Mouse (Mus musculus) forebrain, embryonic 13.5 days (tissue): ENCODE data around the gene Ift46. TPM values are rescaled to one million over a fixed set of nuclear protein-coding genes. Genes with fewer than 3 reads are reported as not detected.

ENCODE experiments used
- ATAC-seq: fragments of 200-750 bp; cut with Nextera tagmentation; 2 replicates; pipeline ENCODE4 v1.8.0; 2017
- H3K27ac ChIP-seq: fragments of 300-500 bp; sonication (generic); 2 replicates; pipeline ENCODE4 v1.5.1; 2015; ENCODE audit warnings: inconsistent platforms, mild to moderate bottlenecking, moderate library complexity
- H3K27me3 ChIP-seq: fragments of 300-500 bp; sonication (generic); 2 replicates; pipeline ENCODE4 v1.6.1; 2015; ENCODE audit warnings: mild to moderate bottlenecking, inconsistent platforms
- H3K36me3 ChIP-seq: fragments of 300-500 bp; sonication (generic); 2 replicates; pipeline ENCODE4 v1.6.1; 2015; ENCODE audit warnings: mild to moderate bottlenecking, inconsistent platforms; ENCODE audit not compliant: poor library complexity, severe bottlenecking
- H3K4me1 ChIP-seq: fragments of 300-500 bp; sonication (generic); 2 replicates; pipeline ENCODE4 v1.6.1; 2015; ENCODE audit warnings: inconsistent platforms
- H3K4me2 ChIP-seq: fragments of 300-500 bp; sonication (generic); 2 replicates; pipeline ENCODE4 v1.6.1; 2015; ENCODE audit warnings: inconsistent platforms, mild to moderate bottlenecking, moderate library complexity
- H3K4me3 ChIP-seq: fragments of 300-500 bp; sonication (generic); 2 replicates; pipeline ENCODE4 v1.5.1; 2015; ENCODE audit warnings: mild to moderate bottlenecking, inconsistent platforms
- H3K9ac ChIP-seq: fragments of 300-500 bp; sonication (generic); 2 replicates; pipeline ENCODE4 v1.6.1; 2015; ENCODE audit warnings: mild to moderate bottlenecking, inconsistent platforms
- H3K9me3 ChIP-seq: fragments of 300-500 bp; sonication (generic); replicated peaks from 2 replicates; pipeline ENCODE4 v1.6.1; 2016; ENCODE audit warnings: inconsistent platforms
- WGBS: fragments of 180-500 bp; shearing (Covaris S2); methylation state at CpG from one replicate; pipeline ENCODE4 v1.1.7; 2015; 5-methylcytosine and 5-hydroxymethylcytosine counted together
- polyA plus RNA-seq: library from polyadenylated mRNA; unstranded; fragments of >200 nt; fragmentation: Nextera tagmentation; extraction: Ambion mirVana; gene quantifications from 2 replicates; pipeline ENCODE4 v1.2.1, GENCODE M21; 2015

Ift46 gene
- polyA plus RNA-seq, 1 experiment from 2014 or later, result 164 TPM

- peaks cover 99% of the 10 kb centered on the region for H3K36me3 ChIP-seq
- 90% methylated on average over 7 of the region's 7 CpGs for WGBS
Observed at GRCm38 (mm10) chr9:44826660-44827059, 59.0 kb downstream of the Ift46 start.

GRCm38 (mm10) chr9:44828944-44829343 is 61.2 kb downstream of the Ift46 start:
- no peak overlapping the region for H3K27ac ChIP-seq
- no peak overlapping the region for H3K4me2 ChIP-seq
- peaks cover 99% of the 10 kb centered on the region for H3K36me3 ChIP-seq
- H3K4me1 ChIP-seq, result no peaks in the 10 kb centered on the region
- H3K4me3 ChIP-seq, result no peak overlapping the region
- WGBS, result 97% methylated on average over 11 of the region's 11 CpGs
- no peaks in the 10 kb centered on the region for H3K27me3 ChIP-seq
- ATAC-seq, result no peak
- H3K9ac ChIP-seq, result no peak overlapping the region
- no peaks in the 10 kb centered on the region for H3K9me3 ChIP-seq

More at GRCm38 (mm10) chr9:44826660-44827059, 59.0 kb downstream of the Ift46 start:
- ATAC-seq, result no peak
- Histone ChIP-seq H3K27ac (no peak overlapping the region), H3K9me3 (no peaks in the 10 kb centered on the region), H3K9ac (no peak overlapping the region), H3K27me3 (no peaks in the 10 kb centered on the region), H3K4me3 (no peak overlapping the region), H3K4me1 (no peaks in the 10 kb centered on the region), H3K4me2 (no peak overlapping the region)

GRCm38 (mm10) chr9:44830506-44830905 is 62.8 kb downstream of the Ift46 start:
- no peak for ATAC-seq
- H3K4me1 ChIP-seq, result no peaks in the 10 kb centered on the region
- 77% methylated on average over 2 of the region's 2 CpGs for whole genome bisulfite sequencing
- peaks cover 99% of the 10 kb centered on the region for H3K36me3 ChIP-seq
- no peak overlapping the region for H3K9ac ChIP-seq
- H3K27me3 ChIP-seq, result no peaks in the 10 kb centered on the region
- H3K4me3 ChIP-seq, result no peak overlapping the region
- H3K9me3 ChIP-seq, result no peaks in the 10 kb centered on the region
- H3K4me2 ChIP-seq, result no peak overlapping the region
- no peak overlapping the region for H3K27ac ChIP-seq

- no peaks in the 10 kb centered on the region for H3K27me3 ChIP-seq
- no peak overlapping the region for H3K4me2 ChIP-seq
- H3K27ac ChIP-seq, result no peak overlapping the region
- WGBS, result 82% methylated on average over 4 of the region's 4 CpGs
- peaks cover 96% of the 10 kb centered on the region for H3K36me3 ChIP-seq
- H3K9ac ChIP-seq, result no peak overlapping the region
- H3K4me3 ChIP-seq, result no peak overlapping the region
- H3K4me1 ChIP-seq, result no peaks in the 10 kb centered on the region
- ATAC-seq, result no peak
- H3K9me3 ChIP-seq, result no peaks in the 10 kb centered on the region
Observed at GRCm38 (mm10) chr9:44832356-44832755, 64.6 kb downstream of the Ift46 start.

GRCm38 (mm10) chr9:44836439-44836838 is 68.7 kb downstream of the Ift46 start:
- H3K4me2 ChIP-seq, result no peak overlapping the region
- H3K4me3 ChIP-seq, result no peak overlapping the region
- WGBS, result 50% methylated on average over 7 of the region's 7 CpGs
- H3K9me3 ChIP-seq, result no peaks in the 10 kb centered on the region
- no peak overlapping the region for H3K27ac ChIP-seq
- H3K36me3 ChIP-seq, result peaks cover 93% of the 10 kb centered on the region
- no peak for ATAC-seq
- H3K27me3 ChIP-seq, result no peaks in the 10 kb centered on the region
- H3K9ac ChIP-seq, result no peak overlapping the region
- no peaks in the 10 kb centered on the region for H3K4me1 ChIP-seq

- H3K27ac ChIP-seq, result no peak overlapping the region
- WGBS, result 90% methylated on average over 10 of the region's 10 CpGs
- H3K36me3 ChIP-seq, result peaks cover 91% of the 10 kb centered on the region
- H3K4me3 ChIP-seq, result no peak overlapping the region
- no peaks in the 10 kb centered on the region for H3K4me1 ChIP-seq
- H3K9me3 ChIP-seq, result no peaks in the 10 kb centered on the region
- H3K9ac ChIP-seq, result no peak overlapping the region
- no peaks in the 10 kb centered on the region for H3K27me3 ChIP-seq
- ATAC-seq, result no peak
- H3K4me2 ChIP-seq, result no peak overlapping the region
Observed at GRCm38 (mm10) chr9:44841241-44841640, 73.5 kb downstream of the Ift46 start.

Other genes starting within 250 kb of the Ift46 start
- not detected in 2 replicates for gene Cxcr5, start 206.0 kb upstream of the Ift46 start, polyA plus RNA-seq
- 28.1 and 30.0 TPM in 2 replicates for gene Ddx6, start 163.0 kb upstream of the Ift46 start, polyA plus RNA-seq
- not detected in 2 replicates for gene Treh, start 94.7 kb upstream of the Ift46 start, polyA plus RNA-seq
- gene Phldb1, start 32.7 kb upstream of the Ift46 start, polyA plus RNA-seq, result 36.4 and 40.9 TPM in 2 replicates
- gene Arcn1, start 63 bp upstream of the Ift46 start, polyA plus RNA-seq, result 132 and 137 TPM in 2 replicates
- 3.9 and 4.8 TPM in 2 replicates for gene Tmem25, start 31.4 kb downstream of the Ift46 start, polyA plus RNA-seq
- gene Ttc36, start 35.2 kb downstream of the Ift46 start, polyA plus RNA-seq, result 0.60 TPM in 1 of 2 replicates, not detected in the other
- gene Kmt2a, start 113.4 kb downstream of the Ift46 start, polyA plus RNA-seq, result 22.7 and 23.3 TPM in 2 replicates
- gene Atp5l, start 152.8 kb downstream of the Ift46 start, polyA plus RNA-seq, result 777 and 836 TPM in 2 replicates
- 31.9 and 32.0 TPM in 2 replicates for gene Ube4a, start 197.7 kb downstream of the Ift46 start, polyA plus RNA-seq
- not detected in 2 replicates for gene Cd3g, start 212.5 kb downstream of the Ift46 start, polyA plus RNA-seq
- not detected in 2 replicates for gene Cd3d, start 213.9 kb downstream of the Ift46 start, polyA plus RNA-seq
- not detected in 2 replicates for gene Cd3e, start 241.7 kb downstream of the Ift46 start, polyA plus RNA-seq